Mouse (Mus musculus) CD4-positive helper T cell, adult 2 months (primary cell): ENCODE measurements around the gene Mettl22.
A peak's percentile ranks its signal among the peaks of the same experiment; 100 is the strongest.

Experiments used
- DNase-seq: peaks from one replicate; pipeline ENCODE4 v3.0.0-alpha.2; 2012; ENCODE audit warnings: low read depth, missing footprints, low spot score

Mettl22 gene

DNA sequence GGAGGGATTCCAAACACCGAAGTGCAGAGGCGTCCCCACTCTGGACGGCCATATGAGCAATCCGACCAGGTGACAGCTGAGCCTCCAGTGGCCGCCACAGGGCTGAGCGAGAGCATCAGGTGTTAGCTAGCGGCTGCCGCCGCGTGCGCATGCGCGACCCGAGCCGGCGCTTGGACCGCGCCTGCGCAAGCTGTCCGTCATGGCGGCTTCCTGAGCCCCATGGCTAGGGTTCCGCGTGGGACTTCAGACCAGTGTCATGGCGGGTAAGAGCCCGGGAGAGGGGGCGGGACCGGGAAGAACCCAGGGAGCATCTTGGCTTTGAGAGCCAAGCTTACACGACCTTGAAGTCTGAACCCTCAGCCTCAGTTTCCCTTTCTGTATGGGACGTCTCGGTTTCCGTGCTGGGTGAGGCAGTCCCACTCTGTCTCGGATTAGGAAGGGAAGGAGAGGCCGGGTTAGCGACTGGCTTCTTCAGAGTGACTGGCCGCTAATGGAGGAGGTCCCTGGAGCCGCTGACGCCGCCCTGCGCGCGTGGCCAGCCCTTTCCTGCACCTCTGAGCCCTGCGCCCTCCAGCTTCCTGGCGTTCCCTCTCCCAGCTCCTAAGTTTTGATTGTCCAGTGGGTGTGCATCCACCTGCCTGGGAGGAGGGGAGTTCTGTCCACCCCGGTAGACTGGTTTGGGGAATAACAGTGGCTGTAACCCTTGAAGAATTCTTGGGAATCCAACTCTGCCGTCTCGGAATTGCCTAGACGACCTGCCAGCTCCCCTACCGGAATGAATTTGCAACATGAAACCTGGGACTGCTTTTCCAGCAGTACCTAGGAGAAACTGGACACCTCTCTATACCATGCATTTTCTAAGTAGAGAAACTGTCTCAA is at the start of gene Mettl22:
Mettl22 (plus strand) TSS at position 186 of the 879 bp plus-strand sequence.
- peak; percentile 94 for DNase-seq

DNA sequence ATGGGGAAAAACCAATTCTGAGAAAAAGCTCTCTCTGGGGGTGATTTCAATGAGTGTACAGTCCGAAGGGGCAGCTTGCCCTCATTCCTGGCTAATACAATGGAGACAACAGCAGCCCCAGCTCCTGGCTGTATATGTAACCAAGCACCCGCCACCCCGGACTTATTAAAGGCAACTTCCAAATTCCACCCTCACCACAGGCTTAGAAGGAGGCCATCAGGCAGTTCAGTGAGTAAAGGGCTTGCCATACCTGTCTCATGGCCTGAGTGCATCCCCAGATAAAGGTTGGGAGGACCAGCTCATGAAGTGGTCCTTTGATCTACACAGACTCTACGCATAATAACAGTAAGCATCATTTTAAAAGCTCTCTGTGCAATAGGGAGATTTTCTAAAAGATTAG is 49.7 kb upstream of the Mettl22 start:
- DNase-seq, result no peak

DNA sequence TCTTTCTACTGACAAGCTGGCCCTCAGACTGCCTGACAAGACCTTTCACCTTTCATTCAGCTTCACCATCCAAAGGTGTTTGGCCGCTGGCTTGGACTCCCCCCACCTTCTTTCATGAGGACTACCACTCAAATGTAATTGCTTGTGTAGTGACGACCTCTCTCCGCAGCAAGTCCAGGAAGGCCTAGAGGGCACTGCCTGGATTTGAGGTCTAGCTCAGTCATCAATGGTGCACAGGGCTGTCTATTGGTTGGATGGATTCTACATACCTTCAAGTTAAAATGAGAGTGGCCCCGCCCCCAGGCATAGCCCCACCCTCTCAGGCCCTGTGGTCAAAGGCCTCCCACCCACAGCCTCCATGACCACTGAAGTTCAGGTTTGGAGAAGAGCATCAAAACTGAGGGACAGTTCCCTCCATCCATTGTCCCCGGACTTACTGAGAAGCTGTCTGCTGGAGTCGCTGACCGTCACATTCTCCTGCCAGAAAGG is 46.9 kb upstream of the Mettl22 start:
- DNase-seq, result no peak

DNA sequence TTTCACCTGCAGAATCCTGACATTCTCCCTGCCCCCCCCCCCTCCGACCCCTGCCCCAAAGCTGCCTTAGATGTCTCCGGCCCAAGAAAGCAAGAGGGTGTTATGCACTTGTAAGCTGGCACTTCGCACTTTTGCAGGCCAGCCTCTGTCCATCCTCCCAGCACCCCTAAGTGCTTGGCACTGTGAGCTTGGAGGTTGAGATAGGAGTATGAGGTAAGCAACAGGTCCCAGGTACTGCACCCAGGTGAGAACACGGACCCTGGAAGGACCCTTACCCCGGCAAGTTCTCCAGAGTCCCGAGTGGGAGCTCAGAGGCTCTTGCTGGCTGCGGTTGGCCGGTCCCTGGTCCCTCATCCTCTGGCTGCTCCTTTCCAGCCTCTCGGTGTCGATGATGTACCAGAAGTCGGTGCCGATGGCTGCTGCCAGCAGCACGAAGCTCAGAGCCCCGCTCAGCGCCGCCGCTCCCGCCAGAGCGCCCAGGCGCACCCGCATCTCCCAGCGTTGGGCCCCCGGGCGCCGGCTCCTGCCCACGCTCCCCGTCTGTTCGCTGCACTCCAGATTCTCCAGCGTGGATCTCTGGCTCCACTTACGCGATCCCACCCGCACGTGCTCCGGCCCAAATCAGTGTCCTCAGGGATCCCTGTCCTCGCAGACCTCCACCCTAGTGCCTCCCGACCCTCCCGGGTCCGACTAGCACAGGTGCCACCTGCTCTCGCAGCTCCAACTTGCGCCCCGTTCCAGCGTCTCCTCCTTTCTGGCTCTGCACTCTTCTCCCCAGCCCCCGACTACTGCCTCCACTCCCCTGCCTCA is 46.2 kb upstream of the Mettl22 start:
- no peak for DNase-seq

DNA sequence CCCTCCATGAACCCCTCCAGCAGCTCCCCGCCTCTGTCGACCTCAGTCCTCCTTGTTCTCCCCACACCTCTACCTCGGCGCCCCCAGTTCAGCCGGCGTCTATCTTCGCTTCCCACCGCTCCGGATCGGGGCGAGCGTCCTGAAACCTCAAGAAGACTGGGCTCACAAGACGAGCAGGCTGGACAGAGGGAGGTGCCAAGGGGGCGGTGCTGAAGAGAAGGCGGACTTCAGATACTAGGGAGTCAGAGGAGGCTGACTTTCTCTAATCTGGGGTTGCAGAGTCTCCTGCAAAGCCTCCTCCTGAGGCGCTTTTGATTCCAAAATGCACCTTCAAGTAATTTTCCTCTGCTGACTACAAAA is 45.6 kb upstream of the Mettl22 start, which contains the start of gene Tmem114:
Tmem114 (minus strand) TSS at position 166 of the 360 bp plus-strand sequence.
- DNase-seq, result no peak

DNA sequence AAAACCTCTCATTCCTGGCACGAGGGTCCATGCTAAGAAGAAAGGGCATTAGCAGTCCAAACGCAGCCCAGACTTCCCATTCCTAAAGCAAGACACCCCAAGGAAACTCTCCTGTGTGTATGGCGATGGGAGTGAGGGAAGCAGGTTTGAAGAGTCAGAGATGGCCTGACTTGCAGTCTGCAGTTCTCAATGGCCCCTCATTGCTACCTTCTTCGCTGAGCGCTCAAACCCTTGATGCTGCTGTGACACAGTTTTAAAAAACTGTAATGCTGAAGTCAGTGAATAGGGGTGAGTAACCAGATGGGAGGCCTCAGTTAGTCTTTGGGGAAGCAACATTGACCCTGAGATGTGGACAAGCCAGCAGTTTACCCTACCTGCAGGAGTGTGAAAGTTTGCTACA is 44.9 kb upstream of the Mettl22 start:
- DNase-seq, result no peak

DNA sequence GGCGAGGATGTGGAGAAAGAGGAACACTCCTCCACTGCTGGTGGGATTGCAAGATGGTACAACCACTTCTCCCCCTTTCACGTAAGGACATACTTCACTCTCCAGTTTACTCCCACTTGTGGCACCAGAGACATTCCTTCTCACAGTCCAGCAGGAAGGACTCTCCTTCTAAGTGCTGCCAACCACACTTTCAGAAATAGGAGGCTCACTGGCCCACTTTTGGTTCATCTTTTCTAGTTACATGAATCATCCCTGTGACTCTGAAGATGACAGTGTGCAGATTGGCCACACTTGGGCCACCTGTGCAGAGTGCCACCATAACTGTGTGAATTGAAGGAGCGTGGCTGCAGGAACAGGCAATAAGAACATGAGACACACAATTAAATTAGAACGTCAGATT is 41.1 kb upstream of the Mettl22 start:
- no peak for DNase-seq

DNA sequence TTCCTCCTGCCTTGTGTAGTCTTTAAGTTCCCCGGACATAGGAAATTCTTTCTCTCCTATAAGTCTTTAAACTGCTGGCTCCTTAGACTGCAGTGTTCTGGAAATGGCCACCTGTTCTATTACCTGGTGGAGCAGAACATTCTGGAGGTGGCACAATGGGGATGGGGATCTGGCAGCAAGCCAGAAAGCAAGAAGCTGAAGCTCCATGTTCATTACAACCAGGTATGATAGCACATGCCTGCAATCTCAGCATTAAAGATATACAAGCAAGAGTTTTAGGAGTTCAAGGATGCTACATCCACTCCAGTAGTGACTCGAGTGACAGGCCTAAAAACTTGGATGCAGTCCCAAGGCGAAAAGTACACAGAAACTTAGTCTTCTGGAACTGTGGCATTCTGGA is 38.0 kb upstream of the Mettl22 start:
- no peak for DNase-seq

DNA sequence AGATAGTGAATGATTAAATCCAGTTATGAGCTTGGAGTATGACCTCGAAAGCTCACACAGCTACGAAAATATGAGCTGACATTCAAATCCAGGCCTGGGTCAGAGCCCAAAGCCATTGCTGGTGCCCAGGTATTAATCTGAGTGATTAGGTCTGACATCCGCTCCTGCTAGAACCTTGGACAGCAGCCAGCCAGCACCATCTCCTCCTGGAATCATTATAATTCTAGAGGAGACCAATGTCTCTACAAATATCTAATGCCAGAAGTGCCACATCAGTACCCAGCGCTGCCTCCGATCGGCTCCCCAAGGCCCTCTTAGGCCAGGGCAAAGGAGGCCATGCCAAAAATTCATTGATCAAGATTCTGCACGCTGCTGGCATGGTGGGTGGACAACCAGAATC is 25.7 kb upstream of the Mettl22 start:
- DNase-seq, result no peak

DNA sequence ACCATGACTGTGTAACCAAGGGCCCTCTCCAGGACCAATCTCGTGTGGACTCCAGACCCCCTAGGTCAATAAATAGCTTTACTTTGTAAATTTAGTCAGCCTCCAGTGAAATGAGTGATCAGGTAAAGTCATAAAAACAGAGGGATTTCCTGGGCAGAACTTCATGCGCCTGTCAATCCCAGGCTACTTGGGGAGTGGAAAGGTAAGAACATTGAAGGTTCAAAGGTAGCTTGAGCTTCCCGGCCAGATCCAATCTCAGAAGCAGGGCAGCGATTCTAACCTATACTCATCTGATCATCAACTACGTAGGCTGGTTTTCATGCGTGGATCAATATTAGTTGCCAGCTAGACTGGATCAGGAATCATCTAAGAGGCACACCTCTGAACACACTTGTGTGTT is 24.3 kb upstream of the Mettl22 start:
- no peak for DNase-seq

DNA sequence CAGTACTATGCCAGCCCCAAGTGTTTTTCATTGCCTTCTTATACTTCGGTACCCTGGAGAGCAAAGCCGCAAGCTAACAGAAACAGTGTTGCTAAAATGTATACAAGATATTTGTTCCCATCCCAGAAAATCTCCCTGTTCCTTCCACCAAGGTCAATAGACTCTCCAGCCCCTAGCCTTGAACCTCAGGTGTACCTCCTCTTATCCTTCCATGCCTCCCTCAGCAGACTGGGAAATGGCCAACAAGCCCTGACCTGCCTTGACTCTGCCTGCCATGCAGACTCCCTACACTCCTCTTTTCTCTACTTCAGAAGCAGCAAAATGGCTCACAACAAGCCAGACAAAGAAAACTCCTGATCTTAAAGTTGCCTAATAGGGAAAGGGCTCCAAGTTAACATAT is 17.3 kb upstream of the Mettl22 start:
- no peak for DNase-seq

DNA sequence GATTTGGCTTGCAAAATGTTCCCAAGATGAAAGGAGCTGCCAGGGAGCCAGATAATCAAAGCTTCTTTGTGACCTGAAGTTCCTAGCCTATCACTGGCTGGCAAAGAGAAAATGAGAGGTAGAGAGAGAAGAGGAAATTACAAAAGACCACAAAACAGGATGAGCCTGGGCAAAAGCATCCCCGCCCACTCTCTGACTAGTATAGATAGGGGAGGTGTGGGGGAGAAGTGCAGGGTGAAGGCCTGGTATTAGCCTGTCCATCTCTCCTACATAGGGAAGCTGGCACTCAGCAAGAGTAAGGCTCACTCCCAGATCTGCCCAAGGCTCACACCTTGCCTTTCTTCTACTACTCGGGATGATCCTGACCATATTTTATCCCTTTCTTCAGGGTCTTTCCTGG is 15.4 kb upstream of the Mettl22 start:
- peak; percentile 52 for DNase-seq

DNA sequence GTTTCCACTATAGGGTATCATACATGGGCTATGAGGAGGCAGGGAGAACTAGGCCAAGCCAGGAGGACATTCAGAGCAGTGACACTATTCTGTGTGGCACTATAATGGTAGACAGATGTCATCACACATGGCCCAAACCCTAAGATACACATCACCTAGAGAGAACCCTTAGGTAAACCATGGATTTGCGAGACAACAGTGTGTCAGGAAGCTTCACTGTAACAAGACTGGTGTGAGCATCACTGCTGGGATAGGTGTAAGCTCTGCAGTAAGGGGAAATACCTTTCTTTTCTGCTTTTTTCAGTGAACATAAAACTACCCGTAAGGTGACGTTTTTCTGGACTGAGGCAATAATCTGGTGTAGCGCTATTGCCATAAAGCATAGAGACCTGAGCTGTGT is 12.2 kb upstream of the Mettl22 start:
- no peak for DNase-seq

DNA sequence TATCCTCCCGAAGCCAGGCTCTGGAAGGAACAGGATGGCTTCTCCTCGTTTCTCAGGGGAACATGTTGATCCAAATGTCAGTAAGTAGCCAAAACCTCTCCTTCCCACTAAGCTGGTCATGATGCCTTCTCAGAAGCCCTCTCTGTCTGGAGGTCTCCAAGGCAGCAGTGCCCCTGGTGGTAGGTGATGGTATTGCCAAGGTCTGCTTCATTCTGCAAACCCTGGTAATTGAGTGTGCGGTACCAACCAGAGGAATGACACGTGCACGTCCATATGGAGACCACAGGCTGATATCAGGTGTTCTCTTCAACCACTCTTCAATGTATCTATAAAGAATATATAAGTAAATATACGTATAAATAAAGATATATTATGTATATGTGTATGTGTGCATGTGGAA is 11.5 kb upstream of the Mettl22 start:
- DNase-seq, result peak; percentile 66

DNA sequence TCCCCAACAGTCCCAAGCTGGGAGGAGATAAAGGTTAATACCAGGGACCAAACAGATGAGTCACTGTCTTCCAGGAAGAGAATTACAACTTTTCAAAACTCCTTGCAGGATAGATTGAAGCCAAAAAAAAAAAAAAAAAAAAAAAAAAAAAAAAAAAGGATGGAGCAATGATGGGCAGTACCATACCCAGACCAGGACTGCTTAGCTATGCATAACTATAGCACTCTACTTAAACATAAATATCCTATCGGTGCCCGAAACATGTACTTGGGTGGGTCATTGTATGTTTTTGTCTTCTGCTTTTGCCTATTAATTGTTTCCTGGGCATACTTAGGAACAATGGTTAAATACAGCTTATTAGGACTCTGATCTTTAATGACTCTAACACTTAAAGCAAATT is 456 bp upstream of the Mettl22 start:
- no peak for DNase-seq

DNA sequence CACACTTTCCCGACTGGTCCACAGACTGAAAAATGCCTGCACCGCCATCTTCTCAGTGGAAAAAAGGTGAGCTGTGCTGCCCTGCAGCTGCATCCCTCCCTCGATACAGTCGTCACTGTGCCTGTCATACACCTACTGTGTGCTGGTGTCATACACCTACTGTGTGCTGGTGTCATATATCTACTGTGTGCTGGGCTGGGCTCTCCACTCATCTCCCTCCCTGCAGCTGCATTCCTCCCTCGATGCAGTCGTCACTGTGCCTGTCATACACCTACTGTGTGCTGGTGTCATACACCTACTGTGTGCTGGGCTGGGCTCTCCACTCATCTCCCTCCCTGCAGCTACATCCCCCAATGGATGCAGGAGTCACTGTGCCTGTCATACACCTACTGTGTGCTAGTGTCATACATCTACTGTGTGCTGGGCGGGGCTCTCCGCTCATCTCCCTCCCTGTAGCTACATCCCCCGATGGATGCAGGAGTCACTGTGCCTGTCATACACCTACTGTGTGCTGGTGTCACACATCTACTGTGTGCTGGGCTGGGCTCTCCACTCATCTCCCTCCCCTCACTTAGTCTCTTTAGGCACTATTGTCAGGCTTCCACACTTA is 16.9 kb downstream of the Mettl22 start:
- DNase-seq, result no peak

DNA sequence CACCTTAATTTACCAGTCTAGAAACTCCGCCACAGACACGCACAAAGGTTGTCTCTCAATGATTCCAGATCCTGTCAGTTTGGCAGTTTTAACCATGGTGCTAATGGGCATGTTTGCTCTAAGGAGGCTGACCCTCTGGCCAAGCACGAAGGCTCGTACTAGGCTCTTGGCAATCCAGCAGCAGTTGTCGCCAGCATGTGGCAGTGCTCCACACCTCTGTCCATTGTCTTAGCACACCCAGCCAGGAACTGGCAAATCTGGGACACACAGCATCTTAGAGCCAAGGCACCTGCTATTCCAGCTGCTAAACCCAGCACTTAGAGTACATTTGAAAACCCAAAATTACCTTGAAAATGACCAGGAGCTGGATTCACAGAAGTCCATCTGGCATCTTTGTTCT is 18.8 kb downstream of the Mettl22 start:
- no peak for DNase-seq

DNA sequence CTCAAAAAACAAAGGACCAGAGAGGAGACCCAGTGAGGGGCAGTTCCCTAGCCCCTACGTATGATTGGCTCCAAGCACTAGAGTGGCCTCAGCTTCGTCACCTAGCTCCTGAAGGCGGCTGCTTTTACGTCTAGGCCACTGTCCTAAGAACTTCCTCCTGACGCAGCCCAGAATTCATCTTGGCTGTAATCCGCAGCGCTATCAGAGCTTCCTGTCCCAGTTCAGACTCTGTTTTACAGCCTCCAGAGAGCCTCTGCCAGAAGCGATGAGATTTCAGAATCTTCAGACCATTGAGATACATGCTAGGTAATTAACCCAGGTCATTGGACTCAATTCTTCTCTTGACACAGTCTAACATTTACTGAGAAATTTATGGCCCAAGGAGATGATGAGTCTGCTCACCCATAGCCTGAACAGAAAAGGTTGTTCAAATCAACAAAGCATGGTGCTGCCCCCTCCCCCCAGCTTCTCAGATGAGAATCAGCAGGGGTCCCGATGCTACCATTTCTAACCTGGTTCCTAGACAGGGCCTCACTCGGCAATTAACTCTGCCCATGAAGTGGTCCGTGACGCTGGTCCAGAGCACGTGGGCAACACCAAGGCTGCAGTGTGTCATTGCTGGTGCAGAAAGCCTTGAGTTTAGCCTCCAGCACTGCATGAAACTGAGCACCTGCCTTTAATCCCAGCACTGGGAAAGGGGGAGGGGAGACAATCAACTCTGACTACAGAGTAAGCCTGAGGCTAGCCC is 21.3 kb downstream of the Mettl22 start:
- DNase-seq, result no peak

DNA sequence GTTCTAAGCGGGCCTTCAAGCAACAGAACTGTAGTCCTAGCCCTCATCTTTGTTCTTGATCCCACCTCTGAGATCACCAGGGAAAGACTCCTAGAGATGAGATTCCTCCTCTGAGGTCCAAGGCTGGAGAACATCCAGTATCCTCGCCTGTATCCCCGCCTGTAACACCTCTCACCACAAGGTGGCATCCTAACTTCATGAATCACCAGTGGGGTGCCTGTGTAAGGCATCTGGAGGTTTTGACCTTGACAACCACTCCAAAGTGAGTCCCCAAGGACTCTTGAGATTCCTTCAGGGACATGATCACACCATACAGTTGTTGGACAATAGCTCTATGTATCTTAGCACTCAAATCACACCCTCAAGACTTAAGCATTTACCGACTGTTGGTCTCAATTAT is 23.7 kb downstream of the Mettl22 start:
- peak; percentile 65 for DNase-seq

DNA sequence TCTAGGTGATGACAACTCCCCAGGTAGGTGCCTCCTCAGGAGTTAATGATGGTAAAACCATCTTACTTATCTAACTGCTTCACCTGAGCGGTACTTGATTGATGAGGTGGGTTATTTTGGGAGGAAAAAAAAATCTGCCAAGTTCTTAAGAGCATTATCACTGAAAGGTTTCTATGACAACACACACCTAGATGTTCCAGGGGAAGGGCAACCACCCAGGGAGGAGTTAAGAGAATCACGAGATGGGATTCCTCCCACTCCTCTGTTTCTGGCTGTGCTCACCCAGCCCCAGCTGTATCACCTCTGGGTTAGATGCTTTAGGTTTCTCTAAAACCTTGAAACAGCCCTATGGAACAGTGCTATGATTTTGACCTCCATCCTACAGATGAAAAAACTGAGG is 26.4 kb downstream of the Mettl22 start:
- no peak for DNase-seq

DNA sequence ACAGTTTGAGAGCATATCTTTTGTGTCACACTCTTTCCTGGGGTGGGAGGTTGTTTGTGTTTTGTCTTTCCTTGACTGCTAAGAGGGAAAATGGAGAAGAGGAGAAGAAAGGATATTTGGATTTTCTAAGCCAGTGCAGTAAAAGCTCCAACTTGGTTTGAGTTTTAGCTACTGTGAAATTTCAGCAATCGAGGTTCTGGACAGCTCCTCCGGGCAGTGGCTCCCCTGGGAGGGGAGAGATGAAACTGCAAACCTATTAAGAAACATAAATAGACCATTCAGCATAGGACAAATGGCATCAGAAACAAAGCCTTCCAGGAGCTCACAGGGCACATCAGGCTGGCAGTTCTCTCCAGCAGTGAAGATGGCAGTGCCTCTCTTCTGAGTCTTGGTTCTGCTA is 33.7 kb downstream of the Mettl22 start:
- DNase-seq, result no peak

DNA sequence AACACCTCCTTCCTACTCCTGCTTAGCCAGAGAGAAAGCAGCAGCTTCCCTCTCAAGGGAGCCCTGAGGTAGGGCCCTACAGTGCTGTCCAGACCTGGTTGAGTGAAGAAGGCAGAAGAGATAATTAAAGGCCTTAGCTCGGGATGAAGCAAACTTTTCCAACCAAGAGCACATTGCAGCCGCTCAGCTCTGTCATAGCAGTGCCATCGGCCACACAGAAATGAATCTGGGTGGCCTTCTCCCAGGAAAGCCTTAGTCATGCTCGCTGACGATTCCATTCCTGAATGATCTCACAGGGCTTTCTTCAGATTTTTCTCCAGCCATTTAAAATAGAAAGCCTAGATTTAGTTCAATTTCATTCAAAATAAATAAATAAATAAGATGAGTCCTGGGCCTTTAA is 39.3 kb downstream of the Mettl22 start:
- DNase-seq, result no peak
